In the genomic region with DNA sequence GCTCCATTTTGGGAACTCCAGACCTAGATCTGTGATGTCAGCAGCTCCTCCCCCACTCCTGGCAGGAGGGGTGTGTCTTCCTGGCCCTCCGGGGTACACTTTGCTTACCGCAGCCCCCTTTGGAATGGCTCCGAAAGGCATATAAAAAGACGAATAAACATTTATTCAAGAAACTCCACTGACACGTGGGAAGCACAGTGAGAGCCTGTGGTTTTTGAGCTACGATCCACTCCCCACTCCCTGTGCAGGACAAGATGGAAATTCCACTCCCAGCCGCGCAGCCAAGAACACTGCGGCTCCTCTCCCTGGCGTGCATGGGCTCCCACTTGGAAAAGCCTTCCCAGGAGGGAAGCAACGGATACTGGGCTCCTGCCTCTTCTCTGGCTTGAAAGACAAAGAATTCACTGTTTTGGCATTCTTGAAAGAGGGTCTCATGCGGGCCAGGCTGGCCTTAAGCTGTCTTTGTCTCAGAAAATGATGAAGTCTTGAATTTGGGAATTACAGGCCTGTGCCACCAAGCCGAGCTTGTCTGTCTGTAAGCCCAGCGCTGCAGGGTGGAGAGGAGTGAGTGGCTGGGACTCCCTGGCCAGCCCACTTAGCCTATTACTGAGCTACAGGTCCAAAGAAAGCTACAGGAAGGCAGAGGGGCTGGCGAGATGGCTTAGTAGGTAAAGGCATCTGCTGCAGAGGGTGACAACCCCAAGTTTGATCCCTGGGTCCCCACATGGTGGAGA, we compare ENCODE assay signal across 10 mouse cellular contexts. TPM values are rescaled to one million over a fixed set of nuclear protein-coding genes. Genes with fewer than 3 reads are reported as not detected.
DNase-seq lines count a peak whose midpoint lies in the region; ATAC-seq and TF ChIP-seq lines count a peak whose summit lies in the region.
"Had no signal": no experiment of that assay in that cellular context is flagged by ENCODE, and none has a peak within 500 bp of the region (broad histone marks: within the 10 kb centered on the region; RNA-seq: fewer than 3 reads in every experiment).

No protein-coding gene starts in this region.

- peaks cover 2% of the 10 kb centered on the region for H3K27me3 ChIP-seq in heart, adult 2 months (ENCODE audit: control insufficient read depth, insufficient read depth, low read length)
- H3K27me3 ChIP-seq in forebrain, postnatal 0 days (ENCODE audit: insufficient read depth, low read length) = no peaks in the 10 kb centered on the region

- H3K4me1 ChIP-seq in heart, adult 2 months (ENCODE audit: control insufficient read depth, insufficient read depth, low read length) = peaks cover 1% of the 10 kb centered on the region; the same call in 1 of the 2 replicates
- H3K4me1 ChIP-seq in forebrain, postnatal 0 days (ENCODE audit: insufficient read depth) = 0 out of 2 replicates have a peak, but pooled peaks cover 6% of the 10 kb centered on the region

- no peak for TF ChIP-seq EP300 in heart, adult 2 months (IDR thresholded peaks at IDR 0.05; ENCODE audit: insufficient read depth, low read depth, low read length)

- no peaks in the 10 kb centered on the region for H3K79me2 ChIP-seq in heart, adult 2 months (replicated peaks; ENCODE audit: control insufficient read depth, insufficient read depth, low read length)

- no peak overlapping the region for H3K9ac ChIP-seq in heart, adult 2 months (ENCODE audit: low read depth, low read length)
- H3K9ac ChIP-seq in forebrain, postnatal 0 days = no peak overlapping the region

- H3K9me3 ChIP-seq in forebrain, postnatal 0 days (ENCODE audit: low read length) = no peaks in the 10 kb centered on the region

- peak overlapping the region; percentile 16; the same call in 1 of the 2 replicates for H3K4me2 ChIP-seq in forebrain, postnatal 0 days (ENCODE audit: low read depth)

- no peak for TF ChIP-seq POLR2A in heart, adult 2 months (IDR thresholded peaks at IDR 0.05; ENCODE audit: insufficient read depth, low read depth, low read length)

- ATAC-seq in forebrain, postnatal 0 days = peak; percentile 54
- no peak for ATAC-seq in megakaryocyte progenitor cell, adult 5-6 weeks (replicated peaks; ENCODE audit: poor library complexity)
- ATAC-seq: inflammation-experienced regulatory T-cells, adult 6 months had no signal

- no peak overlapping the region for H3K4me3 ChIP-seq in heart, adult 2 months
- no peak overlapping the region for H3K4me3 ChIP-seq in forebrain, postnatal 0 days (ENCODE audit: low read depth, low read length)

- WGBS in heart, adult 2 months = 37% methylated on average over 15 of the region's 15 CpGs
- 12% methylated on average over 15 of the region's 15 CpGs for WGBS in forebrain, postnatal 0 days

- H3K27ac ChIP-seq in heart, adult 2 months = no peak overlapping the region
- peak overlapping the region; percentile 54 for H3K27ac ChIP-seq in forebrain, postnatal 0 days (ENCODE audit: low read depth, low read length)

- no peaks in the 10 kb centered on the region for H3K36me3 ChIP-seq in heart, adult 2 months (ENCODE audit: control insufficient read depth, insufficient read depth, low read length)
- H3K36me3 ChIP-seq in forebrain, postnatal 0 days (ENCODE audit: insufficient read depth) = no peaks in the 10 kb centered on the region

- no peak for TF ChIP-seq CTCF in heart, adult 2 months (IDR thresholded peaks at IDR 0.05)
- no peak for TF ChIP-seq CTCF in forebrain, postnatal 0 days (IDR thresholded peaks at IDR 0.05; ENCODE audit: low read depth)

- DNase-seq in heart, adult 11 months = peak; percentile 93
- no peak for DNase-seq in heart, adult 2 months
- DNase-seq in NIH3T3 (ENCODE audit: low read depth) = peak; percentile 37
- peak; percentile 50 for DNase-seq in forebrain, postnatal 0 days
- peak; percentile 39 for DNase-seq in mesoderm, embryonic 11.5 days (ENCODE audit: low read depth, low spot score)
- no peak for DNase-seq in frontal cortex, postnatal 10 days (ENCODE audit: low spot score in 2 of 2)
- DNase-seq in frontal cortex, adult 2 months (ENCODE audit: extremely low spot score in 1 of 2, low spot score in 1 of 2) = no peak

- intact Hi-C loops in heart, adult 2 months (cut with DNase I) = no loop called here

RNA-seq across cellular contexts. Expression of a gene that starts 23.8 kb away (rescaled TPM):
- total RNA-seq in heart, adult 2 months (2021) = 1 to 10 TPM in 1 of 2 experiments, under 1 TPM in 1; 0.78 to 1.3 TPM
- polyA plus RNA-seq in heart, adult 2 months (2012; rRNA removed) = 1.8 TPM in 2 replicates
- 16.5 and 19.7 TPM in 2 replicates for total RNA-seq in forebrain, postnatal 0 days (2014; rRNA removed)
- 14.2 and 16.6 TPM in 2 replicates for polyA plus RNA-seq in forebrain, postnatal 0 days (2015; fragmentation: Nextera tagmentation; extraction: Ambion mirVana)
- 5.4 and 5.5 TPM in 2 replicates for polyA plus RNA-seq in frontal cortex, adult 2 months (2012; rRNA removed)
- 0.42 and 0.59 TPM in 2 replicates for total RNA-seq in megakaryocyte progenitor cell, adult 5-6 weeks (2015)
- total RNA-seq in megakaryocyte progenitor cell, adult 5-6 weeks (2017) = 0.12 and 0.14 TPM in 2 replicates
- total RNA-seq: neutrophil, adult 5-6 weeks had no signal

Comparison
In these comparisons a context has a peak if more than half of its experiments do, and no peak if none do; other contexts are left out.
1. DNase-seq: peak in heart, adult 11 months (single experiment), NIH3T3 (single experiment), forebrain, postnatal 0 days (single experiment) and mesoderm, embryonic 11.5 days (single experiment); none in heart, adult 2 months (0 of 2), frontal cortex, postnatal 10 days (0 of 2) and frontal cortex, adult 2 months (0 of 2).